1 mouse cellular context compared by ENCODE assay signal in the genomic region with DNA sequence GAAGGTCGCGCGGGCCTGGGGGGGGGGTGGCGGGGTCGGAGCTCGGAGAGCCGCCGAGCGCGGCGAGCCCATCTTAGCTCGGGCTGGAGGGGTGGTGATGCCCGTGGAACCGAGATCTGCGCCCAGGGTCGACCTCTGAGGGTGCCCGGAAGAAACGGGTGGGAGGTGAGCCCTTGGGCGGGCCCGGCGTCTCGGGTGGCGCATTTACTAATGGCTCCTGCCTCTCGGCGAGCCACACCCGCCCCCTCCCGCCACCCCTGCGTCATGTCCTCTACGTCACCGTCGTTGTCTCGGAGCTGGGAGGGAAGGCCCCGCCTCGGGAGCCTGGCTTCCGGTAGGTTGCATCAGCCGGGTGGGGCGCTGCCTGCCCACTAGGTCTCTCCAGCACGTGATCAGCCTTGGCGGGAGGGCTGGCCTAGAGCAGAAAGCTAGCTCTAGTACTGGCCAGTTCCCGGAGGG.
TF ChIP-seq lines count a peak whose summit lies in the region.

No protein-coding gene starts in this region.

TF ChIP-seq in ES-E14, 5 proteins besides CTCF, POLR2A, EP300 and RAD21 (continued from another document):
- no peak for TF ChIP-seq CHD2 (IDR thresholded peaks at IDR 0.05; ENCODE audit: low read depth, low read length)
- no peak for TF ChIP-seq MAFK (IDR thresholded peaks at IDR 0.05; ENCODE audit: insufficient read depth, low read depth, low read length)
